Mouse (Mus musculus): ENCODE measurements around the gene Patj.

Patj gene

DNA sequence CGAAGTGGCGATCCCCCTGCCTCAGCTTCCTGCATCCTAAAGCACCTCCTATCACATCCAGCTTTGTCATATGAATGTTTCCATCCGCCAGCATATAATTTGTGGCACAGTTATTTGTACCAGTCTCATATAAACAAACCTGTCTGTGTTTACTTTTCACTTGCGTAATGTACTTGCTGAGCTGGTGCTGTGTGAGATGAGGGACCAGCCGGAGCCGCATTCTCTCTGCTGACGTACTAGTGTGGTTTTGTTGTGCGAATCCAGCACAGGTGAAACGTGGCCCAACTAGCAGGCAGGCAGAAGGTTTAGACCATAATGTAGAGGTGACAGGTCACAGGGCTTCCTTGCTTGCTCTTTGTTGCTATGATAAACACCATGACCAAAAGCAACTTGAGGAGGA, 171.9 kb downstream of the Patj start:
- WGBS: 96% methylated on average over 9 of the region's 9 CpGs

DNA sequence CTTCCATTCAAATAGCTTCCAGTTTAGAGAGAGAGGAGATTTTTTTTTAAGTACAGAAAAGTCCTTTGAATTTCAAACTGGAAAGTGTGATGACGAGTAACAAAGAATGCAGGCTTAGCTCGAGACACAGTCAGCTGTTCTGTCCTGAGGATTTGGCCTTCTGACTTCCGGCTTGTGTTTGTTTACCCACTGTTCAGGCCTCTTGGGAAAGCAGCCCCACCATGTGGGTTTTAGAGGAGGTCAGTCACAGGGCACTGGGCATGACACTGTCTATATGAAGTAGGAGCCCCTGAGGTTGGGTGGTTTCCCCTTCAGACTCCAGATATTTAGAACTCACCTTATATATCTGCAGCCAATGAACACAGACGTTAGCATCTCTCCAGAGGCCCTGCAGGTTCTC, 174.3 kb downstream of the Patj start:
- WGBS: 58% methylated on average over 4 of the region's 4 CpGs

DNA sequence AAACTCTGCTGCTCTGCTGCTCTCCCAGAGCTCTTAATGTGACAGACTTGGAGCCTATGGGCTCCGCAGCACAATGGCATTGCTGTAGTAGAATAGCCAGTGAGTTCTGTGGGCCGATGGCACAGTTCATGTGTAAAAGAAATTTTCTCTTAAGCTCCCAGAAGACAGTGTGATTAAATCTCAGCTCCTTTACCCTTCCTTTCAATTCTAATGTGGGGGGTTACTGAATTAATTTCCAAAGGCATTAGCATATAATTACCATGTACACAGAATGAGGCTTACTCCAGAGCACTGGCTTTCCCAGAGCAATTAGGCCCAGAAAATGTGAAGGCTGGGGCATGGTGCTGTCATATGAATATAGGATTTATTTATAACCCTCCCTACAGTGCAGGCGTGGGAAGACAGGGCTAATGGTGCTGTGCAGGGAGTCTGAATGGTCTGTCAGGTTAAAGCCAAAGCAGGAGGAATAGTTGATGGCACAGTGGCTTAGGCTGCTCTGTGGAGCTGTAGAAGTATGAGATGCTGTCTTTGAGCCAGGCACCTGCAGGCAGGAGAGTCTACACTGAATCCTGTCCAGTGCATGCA, 182.5 kb downstream of the Patj start:
- WGBS: 55% methylated on average over 3 of the region's 3 CpGs

DNA sequence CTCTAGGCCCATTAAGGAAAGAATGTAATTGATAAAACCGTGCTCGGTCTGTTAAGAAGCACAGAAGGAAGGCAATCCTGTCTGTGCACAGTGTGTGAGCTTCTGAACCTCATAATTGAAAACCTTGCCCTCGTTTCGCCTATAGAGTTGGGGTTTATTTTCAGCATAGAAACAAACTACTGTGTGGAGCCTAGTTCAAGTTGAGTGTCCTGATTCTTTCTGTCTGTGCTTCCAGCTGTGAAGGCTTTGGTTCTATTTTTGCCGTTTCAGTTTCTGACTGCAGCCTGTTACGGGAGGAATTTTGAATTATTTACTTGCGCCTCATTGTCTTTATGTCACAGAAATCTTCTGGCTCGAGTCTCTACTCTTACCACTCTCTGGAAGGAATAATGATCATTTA, 185.9 kb downstream of the Patj start:
- 46% methylated on average over 8 of the region's 8 CpGs for WGBS

DNA sequence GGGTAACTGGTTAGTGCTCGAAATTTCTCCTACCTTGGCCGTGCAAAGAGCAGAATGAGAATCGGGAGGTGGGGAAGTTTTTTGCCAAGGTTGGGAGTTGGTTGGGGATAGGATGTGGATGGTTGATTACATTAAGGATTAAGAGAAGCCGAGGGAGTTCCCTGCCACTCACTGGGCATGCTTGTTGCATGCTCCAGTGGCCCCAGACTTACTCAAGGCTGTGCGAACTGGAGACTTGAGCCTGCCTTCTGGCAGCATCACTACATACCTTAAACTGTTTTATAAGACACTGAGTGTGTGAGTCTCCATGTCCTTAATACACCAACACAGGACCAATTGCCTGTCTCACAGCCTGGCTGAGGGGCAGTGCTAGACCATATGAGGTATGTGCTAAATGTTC, 188.4 kb downstream of the Patj start:
- WGBS: 84% methylated on average over 5 of the region's 5 CpGs

DNA sequence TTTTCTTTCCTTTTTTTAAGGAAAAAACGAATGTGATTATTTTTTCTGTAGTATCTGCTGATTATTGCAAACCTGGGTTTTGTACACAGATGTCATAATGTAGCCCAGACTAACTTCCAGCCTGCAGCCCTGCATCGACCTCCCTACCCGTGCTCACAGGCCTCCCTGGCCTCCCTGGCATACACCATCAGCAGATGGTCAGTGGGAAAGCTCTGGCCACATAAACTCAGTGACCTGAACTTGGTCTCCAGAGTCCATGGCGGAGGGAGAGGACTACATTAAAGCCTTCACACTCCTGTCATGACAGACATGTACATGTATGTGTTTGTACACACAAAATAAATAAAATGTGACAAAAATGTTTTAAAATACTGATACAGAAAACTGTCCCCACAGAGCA, 190.7 kb downstream of the Patj start:
- 80% methylated on average over 4 of the region's 4 CpGs for WGBS

DNA sequence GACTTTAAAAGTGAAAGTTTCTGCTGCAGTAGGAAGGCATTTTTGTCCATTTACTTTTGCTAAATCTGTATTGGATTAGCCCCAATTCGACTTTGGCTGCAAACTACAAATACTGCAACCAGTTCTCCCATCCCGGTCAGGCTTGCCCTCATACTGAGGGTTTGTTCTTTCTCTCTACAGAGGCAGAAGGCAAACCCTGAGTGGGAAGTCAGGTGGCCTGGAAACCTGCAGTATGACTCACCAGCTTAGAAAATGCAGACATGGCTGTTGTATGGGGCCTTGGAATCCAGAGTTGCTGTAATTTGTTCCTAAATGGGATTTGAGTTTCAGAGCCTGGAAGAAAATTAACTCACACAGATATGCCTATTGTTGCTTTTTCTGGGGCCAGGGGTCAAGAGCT, 192.1 kb downstream of the Patj start:
- WGBS: 51% methylated on average over 2 of the region's 2 CpGs

DNA sequence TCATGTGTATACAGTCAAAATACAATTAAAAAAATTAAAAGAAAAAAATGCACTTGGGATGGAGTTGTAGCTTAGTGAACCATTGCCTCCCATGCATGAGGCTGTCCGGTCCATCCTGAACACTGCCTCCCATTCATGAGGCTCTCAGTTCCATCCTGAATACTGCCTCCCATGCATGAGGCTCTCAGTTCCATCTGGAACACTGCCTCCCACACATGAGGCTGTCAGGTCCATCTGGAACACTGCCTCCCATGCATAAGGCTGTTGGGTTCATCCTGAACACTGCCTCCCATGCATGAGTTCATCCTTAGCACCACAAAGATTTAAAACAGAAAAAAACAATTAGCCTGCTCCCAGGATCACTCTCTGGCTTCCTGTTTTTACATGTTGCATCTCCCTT, 198.4 kb downstream of the Patj start:
- WGBS: 52% methylated on average over 1 of the region's 1 CpGs

DNA sequence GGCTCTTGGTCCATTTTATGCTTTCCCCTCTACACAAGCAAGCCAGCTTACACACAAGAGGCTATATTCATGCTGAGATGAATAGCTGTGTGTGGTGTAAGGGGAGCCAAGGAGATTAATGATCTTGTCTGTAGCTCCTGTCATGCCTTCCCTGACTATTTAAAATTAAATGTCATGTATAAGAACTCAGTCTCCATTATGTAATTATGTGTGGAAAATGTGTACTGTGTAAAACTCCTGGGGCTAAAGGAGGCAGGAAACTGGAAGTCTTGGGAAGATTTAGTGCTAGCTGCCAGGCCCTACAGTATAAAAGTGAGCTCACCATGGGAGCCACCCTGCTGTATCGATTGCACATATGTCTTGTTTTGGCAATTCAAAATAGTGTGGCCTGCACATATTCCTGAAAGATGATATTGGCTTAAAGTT, 203.0 kb downstream of the Patj start:
- 49% methylated on average over 1 of the region's 1 CpGs for WGBS

DNA sequence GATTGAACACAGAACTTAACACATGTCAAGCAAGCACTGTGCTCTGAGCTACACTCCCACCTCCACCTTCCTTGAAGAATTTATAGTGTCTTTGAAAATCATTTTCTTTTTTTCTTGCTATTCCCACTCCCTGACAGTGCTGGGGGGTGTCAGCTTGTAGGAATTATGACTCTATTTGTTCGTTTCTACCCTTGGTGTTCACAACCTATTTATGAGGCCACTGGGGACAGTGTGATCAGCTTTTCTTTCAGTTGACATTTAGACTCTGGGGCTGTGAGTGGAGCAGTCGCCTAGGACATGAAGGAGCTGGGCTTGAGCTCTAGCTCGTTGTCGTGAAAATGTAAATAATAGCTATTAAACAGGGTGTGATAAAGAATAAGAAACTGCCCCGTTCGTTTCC, 203.8 kb downstream of the Patj start:
- WGBS: 75% methylated on average over 6 of the region's 6 CpGs

DNA sequence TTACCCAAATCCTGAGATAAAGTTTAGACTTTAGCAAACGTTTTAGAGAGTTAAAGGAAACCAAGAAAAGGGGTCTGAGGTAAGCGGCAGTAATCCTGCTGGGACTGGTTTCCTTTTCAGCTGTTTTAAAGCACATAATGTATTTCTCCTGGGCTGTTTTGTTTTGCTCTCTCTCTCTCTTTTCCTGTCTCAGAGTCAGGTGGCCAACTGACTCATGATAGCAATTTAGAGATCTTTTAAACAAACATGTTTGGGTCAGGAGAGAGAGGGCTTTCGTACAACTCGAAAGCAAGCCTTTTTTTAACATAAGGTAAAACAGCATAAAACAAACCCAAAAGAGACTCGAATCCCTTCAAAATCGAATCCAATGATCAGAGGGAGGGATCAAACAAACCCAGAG, 207.5 kb downstream of the Patj start:
- WGBS: 70% methylated on average over 6 of the region's 6 CpGs

DNA sequence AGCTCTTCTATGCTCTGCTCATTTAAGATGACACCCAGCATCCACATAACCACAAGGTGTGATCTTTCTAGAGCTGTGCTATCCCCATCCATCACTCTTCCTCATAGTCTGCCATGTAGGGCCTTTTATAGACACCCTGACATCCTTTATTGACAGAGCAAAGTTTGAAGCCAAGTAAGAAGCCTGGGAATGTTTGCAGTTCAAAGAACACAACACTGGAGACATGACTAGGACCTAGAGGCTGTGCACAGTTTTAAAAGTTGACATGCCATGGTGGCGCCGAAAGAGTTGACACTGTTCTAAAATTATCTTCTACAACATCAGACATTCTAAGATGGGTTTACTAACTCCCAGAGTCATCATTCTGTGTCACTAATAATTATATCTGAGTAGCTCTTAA, 214.9 kb downstream of the Patj start:
- WGBS: 95% methylated on average over 2 of the region's 2 CpGs

DNA sequence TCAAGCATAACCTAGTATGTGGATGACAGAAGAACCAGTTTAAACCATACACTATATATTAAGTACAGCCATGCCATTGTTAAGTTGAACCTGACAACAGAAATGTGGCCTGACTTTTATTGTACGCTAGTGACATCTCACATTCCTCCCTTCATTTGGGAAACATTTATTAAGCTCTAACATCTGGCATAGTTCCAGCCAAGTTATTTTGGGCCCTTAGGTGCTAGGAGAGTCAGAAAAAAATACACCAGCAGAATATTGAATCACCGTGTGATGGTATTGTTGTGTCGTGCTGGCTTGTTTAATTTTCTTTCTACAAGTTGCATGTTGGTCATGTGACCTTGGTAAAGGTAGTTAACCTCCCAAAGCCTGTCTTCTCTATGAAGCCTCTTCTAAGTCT, 218.8 kb downstream of the Patj start:
- WGBS: 87% methylated on average over 3 of the region's 3 CpGs

DNA sequence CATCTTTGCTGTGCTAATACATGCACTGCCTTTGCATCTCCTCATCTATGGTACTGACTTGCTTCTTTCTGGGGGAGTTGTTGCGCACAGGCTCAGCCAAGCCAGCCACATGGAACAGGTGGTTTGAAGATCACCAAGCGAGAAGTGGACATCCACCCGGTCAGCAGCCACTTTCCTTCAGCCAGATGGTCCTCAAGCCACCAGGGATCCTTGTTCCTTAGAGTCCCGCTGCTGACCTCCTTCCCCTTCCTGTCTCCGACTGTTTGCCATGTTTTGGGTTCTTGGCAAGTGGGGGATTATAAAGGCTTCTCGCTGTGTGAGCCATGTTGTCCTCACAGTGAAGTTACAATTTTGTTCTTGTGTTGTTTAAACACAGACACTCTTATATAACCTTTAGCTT, 223.6 kb downstream of the Patj start:
- 83% methylated on average over 6 of the region's 6 CpGs for WGBS

DNA sequence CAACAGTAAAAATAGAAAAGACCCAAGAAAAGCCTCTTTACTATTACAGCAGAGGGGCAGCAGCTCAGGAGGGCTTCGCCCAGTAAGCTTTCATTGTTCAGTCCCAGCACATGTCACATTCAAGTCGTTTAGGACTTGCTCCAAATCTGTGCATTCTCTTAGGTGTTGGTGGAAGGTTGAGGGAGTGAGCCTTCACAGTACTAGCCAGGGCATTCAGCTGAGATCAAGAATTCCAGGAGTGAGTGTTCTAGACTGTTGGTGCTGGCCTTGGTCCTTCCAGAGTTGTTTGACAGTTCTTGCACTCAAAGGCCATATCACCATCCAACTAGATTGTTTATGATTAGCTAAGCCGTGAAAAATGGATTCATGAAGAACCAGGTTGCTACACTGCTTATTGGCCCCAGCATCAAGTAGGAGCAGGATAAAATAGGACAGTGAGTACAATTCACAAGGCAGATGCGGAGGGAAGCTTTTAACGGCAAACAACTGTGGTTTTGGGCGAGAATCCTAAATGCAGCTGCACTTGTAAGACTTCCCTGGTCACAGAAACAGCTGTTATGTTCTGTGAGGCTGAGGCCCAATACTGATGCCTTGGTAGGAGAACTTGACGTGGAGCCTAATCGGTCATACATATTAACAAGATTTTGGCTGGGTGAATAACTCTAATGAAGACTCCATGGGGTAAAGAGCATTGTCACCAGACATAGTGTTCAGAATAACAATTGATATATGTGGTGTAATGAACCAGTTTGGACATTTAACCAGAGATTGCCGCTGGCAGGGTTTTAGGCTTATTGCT, 225.6 kb downstream of the Patj start:
- 71% methylated on average over 9 of the region's 9 CpGs for WGBS

DNA sequence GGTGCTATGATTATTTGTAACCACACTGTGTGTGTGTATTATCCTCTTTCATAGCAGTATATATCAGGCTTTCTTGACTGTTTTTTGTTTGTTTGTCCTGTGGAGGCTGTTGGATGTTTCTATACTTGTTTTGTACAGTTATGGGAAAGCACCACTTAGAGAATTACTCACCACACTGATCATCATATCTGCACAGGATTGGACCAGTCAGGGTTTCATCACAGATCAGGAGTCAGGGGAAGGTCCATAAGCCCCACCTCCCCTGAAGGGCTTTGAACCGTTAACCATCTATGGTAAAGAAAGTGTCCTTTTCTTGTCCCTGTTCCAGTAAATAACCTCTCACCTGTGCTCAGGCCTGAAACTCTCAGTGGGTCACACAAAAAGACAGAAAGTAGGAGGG, 226.6 kb downstream of the Patj start:
- WGBS: 82% methylated on average over 1 of the region's 1 CpGs

DNA sequence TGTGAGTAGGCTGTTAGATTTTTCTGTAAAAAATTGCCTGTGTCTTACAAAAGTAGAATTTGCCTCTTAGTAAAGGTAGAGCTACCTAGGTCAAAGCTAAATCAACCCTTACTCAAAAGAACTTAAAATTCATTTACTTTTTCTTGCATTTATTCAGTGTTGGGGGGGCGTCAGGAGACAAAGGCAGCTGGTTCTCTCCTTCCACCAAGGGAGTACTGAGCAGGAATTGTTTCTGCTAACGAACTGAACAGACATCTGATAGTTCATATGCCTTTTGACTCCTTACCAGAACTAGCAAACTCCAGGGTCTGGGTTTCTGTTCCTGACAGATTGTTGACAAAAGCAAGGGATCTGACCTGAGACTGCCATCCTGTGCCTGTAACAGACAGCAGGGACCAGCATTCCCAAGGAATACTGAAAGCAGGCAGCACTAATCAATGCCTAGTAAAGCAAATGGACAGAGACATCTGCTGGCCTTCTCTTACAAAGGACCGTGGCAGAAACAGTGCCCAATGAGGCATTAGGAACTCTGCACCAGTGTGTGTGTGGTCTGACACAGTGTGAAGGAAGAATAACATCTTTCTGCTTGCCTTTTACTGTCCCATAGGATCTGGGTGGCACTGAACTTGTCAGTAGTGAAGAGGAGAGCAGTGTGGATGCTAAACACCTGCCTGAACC, 227.6 kb downstream of the Patj start:
- 24% methylated on average over 3 of the region's 3 CpGs for WGBS

DNA sequence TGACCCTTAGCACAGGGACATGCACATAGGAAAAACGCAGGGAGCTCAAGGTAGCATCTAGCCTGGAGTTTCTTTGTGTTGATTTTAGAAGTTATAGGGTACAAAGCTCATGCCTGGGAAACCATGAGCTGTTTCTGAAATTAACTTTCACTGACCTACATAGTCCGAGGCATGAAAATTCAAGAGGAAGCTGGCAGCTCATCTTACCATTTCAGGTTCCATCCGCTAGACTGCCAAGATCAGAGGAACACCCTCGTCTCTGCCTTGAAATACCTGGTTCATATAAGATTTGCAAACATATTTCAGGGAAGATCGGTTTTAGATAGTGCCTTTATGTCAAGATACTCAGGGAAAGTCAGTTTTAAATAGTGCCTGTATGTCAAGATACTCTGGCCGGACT, 232.7 kb downstream of the Patj start:
- WGBS: 63% methylated on average over 6 of the region's 6 CpGs

DNA sequence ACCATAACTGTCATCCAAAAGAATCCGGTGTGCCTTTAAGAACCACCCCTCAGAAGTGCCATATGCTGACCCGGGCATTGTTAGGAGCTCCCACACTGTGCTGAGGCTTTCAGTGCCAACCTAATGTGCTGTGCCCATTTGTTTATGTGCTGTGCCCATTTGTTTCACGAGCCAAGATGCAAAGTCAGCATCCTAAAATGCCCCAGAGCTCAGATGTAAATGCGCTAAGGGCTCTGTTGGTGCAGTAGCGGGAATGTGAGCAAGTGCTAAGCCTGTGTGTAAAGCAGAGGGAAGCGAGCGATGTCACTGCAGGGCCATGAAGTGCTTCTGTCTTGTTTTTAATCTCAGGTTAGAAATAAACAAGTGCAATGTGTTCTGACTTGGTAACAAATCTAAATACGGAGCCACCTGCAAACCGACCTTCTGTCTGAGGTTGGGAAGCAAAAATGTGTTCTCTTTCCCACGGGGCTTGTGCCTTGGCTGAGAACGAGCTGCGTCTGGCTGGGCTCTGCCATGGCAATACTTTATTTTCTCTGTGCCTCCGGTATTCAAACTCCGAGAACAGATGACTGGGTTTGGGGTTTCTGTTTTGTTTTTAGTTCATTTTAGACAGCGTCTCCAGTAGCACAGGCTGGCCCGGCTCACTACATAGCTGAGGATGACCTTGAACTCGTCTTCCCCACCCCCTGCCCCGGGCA, 239.7 kb downstream of the Patj start:
- 77% methylated on average over 18 of the region's 18 CpGs for WGBS

DNA sequence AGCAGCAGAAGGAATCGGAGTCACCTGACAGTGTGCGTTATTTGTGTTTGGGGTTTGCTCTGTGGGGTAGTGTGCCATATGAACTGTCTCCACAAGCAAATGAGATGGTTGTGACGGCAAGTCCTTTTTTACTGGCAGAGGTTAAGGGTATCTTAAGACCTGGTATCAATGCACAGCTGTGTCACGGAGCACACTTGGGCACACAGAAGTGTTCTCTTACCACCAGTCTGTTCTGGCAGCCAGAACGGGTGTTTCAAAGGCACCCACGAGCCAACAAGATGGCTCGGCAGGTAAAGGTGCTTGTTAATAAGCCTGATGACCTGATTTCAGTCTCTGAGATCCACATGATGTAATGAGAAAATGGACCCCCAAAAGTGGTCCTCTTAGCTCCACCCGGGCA, 243.1 kb downstream of the Patj start:
- 93% methylated on average over 8 of the region's 8 CpGs for WGBS

DNA sequence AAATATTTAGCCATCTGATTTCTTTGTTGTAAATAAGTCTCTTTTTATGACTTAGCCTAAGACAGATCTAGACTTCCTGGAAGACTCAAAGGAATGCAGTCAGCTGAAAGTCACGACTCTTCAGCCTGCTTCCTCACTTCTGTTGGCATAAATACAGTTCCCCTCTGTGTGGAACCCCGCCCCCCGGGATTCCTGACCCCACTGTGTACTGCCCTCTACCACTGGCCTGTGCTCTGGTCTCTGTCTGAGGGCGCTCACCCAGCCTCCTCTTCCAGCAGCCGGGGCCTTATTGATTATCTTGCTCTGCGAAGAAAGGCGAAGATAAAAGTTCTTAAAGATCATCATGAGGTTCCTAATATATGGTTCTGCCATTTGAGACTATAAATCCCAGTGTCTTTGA, 258.1 kb downstream of the Patj start:
- 82% methylated on average over 7 of the region's 7 CpGs for WGBS

DNA sequence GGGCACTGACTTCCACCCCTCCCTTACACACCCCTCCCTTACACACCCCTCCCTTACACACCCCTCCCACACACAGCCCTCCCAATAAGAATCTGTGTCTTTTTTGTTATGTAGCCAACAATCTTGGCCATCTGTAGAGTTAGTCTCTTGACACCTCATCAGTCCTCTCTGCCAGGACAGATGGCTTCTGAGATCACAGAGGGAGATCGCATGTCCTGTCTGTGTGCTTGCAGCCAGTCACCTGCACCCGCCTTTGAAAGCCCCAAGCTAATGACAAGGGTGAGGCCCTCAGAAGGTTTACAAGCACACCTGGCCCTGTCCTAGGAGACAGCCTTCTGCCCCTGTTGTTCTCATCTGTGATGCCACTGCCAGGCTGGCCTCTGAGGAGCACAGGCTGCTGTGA, 258.8 kb downstream of the Patj start:
- 59% methylated on average over 2 of the region's 2 CpGs for WGBS

DNA sequence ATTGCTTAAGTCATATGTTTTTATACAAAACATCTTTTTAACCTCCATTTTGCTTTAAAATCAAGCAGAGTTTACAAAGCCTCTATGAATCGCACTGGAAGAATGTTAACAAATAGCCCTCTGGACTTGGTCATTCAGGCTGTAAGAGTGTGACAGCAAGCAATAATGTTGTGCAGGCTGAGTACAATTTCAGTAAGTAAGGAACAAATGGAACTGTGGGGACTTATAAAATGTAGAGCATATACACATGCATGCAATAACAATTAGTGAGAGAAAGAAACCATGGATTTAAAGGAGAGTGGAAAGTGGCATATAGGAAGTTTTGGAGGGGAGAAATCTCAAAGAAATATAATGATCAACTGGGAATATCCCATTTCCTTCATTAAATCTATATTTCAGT, 261.2 kb downstream of the Patj start:
- WGBS: 96% methylated on average over 1 of the region's 1 CpGs
